Mouse (Mus musculus) CD4-positive helper T cell, adult 2 months (primary cell): Measurements from ENCODE around the gene Mrpl37.
A peak's percentile ranks its signal among the peaks of the same experiment; 100 is the strongest.
"Not testable (repeated sequence)": the region's sequence is repeated elsewhere in the genome, so short reads cannot be mapped to it uniquely, and the experiment has no call there.

Experiments used
- DNase-seq: peaks from one replicate; pipeline ENCODE4 v3.0.0-alpha.2; 2012; ENCODE audit warnings: low read depth, missing footprints, low spot score

Mrpl37 gene

DNA sequence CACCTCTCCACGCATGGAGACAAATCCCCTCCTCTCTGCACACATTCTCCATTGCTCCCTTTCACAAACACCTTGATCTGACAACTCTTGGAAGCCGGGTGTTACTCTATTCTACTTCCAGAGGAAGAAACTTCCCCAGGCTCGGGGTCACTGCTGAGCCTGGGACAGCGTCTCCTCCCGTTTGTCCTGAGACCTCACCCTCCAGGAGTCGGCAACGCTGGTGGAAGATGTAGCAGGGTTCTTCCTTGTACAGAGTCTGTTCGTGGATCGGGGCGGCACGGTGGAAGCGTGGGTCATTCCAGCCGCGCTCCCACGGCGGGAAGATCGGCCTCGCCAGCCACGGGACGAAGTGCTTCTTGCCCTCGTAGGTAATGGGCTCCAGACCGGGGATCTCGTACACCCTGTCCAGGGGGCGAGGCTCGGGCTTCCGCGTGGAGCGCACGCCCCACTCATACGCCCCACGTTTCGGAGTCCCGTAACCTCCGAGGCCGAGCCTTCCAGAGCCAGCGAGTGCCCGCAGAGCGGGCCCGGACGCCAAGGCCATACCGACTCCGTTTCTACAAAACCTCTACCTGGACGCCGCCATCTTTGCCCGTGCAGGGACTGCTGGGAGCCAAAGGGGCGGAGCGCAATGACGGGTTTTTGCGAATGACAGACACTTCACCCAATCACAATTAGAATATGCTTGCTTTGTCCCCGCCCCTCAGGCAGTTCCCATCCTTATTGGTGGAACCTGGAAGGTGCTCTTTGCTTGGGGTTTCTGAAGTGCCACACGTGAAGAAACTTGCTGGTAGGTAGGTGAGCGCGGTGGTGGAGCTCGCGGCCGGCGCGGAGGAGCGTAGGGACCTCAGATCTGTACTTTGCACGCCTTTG lies at the start of gene Mrpl37, which contains the start of gene Cyb5rl:
TSS of gene Mrpl37 (minus strand) at position 617 of the 873 bp plus-strand sequence.
TSS of gene Cyb5rl (plus strand) at position 737 of the 873 bp plus-strand sequence.
- peak; percentile 97 for DNase-seq

DNA sequence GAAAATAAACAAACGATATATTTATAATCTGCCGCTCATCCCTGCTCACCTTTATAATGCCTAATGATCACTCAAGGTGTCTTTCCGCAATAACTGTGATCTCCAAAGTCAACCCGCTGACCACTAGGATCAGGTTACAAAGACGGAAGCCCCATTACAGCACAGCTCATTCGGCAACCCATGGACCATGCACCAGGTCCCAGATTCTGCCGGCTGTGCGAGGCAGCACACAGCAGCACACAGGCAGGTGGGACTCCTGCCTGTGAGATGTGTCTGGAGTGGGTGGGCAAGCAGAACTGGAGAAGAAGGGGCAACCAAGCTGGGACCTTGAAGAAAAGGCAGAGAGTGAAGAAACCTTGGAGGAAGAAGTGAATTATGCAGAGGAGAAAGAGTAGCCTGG lies 47.6 kb upstream of the Mrpl37 start:
- DNase-seq = no peak

DNA sequence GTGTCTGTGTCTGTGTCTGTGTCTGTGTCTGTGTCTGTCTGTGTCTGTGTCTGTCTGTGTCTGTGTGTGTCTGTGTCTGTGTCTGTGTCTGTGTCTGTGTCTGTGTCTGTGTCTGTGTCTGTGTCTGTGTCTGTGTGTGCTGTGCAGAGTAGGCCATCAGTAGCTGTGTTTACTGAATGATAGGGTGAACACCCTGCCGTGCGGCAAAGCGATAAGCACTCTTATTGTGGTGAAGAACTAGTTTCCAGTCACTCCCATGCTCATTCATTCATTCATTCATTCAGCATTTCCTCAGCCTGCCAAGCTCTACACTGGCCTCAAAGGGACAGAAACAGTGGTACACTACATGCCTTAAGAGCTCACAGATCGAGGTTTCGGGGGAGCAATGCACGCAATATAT lies 42.5 kb upstream of the Mrpl37 start:
- not testable (repeated sequence) for DNase-seq

DNA sequence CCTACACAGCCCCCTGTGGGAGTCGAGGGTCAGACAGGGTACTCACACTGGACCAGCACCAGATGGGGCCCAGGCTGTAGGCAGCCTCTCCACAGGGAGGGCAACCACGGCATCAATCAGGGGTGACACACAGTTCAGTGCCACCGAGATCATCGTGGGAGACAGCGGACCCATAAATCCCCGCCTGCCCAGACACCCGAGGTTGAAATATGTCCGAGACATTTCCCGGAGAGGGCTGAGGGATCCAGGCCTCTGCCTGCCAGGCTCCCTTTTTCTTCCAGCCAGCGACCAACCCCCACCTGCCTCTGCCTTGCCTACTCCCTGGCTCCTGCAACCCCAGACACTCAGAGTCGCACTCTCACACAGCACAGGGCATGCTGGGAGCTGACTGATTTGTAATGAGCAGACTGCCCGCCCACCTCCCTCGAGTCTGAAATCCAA lies 41.6 kb upstream of the Mrpl37 start:
- no peak for DNase-seq

DNA sequence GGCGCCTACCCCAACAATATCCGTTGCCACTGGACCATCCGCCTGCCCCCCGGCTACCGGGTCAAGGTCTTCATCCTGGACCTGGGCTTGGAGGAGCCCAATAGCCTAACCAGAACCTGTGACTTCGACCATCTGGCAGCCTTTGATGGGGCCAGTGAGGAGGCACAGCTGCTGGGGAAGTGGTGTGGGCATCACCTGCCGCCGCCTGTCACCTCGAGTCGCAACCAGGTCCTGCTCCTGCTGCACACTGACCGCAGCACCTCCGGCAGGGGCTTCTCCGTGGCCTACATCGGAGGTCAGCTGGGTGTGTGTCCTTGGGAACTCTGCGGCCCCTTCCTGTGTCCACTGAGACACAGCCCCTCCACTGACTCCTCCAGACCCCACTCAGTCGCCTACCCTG lies 40.1 kb upstream of the Mrpl37 start:
- no peak for DNase-seq

DNA sequence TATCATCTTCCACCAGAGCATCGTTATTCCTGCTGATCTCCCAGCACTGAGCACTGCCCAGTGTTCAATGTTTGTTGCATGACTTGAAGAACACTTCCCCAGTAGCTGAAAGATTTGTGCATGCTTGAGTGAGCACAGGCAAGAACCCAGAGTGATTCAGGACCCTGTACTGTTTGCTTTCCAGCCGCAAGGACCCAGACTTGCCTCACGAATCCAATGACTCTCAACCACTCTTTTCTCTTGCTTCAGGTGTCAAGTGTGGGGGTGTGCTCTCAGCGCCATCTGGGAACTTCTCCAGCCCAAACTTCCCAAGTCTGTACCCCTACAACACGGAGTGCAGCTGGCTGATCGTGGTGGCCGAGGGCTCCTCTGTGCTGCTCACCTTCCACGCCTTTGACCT lies 35.6 kb upstream of the Mrpl37 start:
- DNase-seq = no peak

DNA sequence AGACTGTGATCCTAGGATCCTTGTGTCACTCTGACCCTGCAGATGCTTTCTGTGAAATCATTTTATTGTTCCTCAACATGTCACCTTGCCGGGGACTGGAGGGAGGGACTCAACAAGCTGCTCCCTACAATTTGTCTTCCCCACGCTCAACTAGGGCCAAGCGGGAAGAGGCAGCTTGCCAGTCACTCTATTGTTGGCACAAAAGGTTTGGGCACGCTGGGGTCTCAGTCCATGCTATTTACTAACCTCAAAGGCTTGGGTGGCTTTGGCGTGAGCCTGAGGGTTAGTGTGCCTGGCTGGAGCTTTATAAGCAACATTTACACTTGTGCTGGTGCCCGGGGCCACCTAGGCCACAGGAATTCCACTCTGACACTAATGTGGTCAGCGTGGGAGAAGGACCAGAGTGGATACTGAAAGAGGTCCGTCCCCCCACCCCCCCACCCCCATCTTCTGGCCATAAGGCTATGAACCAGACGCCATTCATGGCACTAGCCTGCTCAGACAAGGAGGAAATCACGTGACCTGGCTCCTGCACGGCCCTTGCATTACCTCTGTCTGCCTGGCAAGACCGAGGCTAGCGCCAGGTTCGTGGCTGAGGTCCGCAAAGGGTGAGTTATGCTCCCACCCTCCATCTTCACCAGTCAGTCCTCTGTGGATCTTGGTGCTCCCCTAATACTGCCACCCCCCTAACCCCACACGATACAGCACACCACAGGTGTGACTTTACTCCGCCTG lies 32.3 kb upstream of the Mrpl37 start:
- DNase-seq = no peak

DNA sequence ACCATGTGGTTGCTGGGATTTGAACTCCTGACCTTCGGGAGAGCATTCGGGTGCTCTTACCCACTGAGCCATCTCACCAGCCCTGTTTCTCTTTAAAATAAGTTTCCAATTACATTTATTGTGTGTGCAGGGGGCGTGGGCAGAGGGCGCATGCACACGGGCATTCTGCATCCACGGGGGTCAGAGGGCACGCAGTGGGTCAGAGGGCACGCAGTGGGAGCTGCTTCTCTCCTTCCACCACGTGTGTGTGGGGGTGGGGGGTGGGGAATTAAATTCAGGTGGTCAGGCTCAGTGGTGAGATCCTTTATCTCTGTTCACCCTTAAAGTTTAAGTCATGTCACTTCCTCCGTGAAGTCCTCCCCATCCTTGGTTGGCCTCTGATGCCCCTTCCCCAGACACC lies 31.7 kb upstream of the Mrpl37 start:
- DNase-seq = no peak

DNA sequence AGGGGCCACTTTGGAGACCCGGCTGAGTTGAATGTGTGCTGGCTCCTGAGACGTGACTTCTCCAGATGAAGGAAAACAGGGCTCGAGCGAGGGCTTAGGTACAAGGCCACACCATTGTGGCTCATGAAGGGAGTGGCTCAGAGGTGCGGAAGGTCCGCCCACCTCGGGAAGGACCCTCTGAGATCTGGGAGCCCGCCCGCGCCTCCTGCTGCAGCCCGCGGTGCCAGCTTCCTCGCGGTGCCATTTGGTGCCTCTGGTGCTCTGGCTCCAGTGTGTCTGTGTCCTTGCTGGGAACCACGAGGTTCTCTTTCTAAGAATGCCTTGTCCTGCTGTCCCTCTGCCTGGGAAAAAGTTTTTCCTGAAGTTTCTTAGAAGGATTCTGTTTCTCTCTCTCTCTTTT lies 31.2 kb upstream of the Mrpl37 start:
- DNase-seq = no peak

DNA sequence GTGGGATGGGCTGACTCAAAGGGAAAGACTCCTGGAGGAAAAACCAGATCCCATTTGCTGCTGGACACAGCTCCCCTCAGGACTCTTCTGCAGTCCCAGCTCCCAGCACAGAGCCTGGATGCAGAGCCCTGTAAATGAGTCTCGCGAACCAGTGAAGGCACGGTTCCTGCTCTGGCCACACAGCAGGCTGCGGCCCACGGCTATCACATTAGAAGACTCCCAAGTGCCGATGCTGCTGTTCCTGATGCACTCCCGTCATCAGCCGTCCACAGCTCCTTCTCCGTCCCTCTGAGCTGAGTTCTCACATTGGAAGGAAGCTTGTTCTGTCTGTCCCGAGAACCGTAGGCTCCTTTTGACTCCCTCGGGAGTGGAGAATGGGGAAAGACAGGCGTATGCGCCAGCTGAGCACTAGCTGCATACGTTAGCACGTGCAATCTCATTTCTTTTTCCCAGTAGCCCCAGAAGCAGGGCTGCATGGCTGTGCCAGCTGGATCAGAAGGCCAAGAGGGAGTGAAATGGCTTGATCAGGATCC lies 30.2 kb upstream of the Mrpl37 start, which contains the start of gene Cdcp2:
TSS of gene Cdcp2 (plus strand) at position 51 of the 533 bp plus-strand sequence.
- DNase-seq = no peak

DNA sequence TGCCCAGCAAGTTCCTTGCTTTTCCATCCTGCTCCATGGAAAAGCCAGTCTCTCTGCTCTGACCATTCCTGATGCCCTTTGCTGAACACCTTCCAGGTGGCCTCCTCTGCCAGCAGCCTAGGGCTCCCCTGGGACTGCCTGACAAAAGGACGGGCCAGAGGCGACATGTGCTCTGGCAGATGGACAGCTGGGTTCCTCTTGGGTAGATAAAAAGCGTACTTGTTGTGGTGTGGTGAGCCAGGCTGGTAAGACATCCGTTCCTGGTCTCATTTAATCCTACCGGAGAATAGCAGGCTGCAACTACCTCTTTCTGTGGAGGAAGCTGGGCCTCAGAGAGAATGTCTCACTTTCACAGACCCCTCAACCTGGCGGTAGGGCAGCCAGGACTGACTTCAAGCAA lies 29.4 kb upstream of the Mrpl37 start:
- no peak for DNase-seq

DNA sequence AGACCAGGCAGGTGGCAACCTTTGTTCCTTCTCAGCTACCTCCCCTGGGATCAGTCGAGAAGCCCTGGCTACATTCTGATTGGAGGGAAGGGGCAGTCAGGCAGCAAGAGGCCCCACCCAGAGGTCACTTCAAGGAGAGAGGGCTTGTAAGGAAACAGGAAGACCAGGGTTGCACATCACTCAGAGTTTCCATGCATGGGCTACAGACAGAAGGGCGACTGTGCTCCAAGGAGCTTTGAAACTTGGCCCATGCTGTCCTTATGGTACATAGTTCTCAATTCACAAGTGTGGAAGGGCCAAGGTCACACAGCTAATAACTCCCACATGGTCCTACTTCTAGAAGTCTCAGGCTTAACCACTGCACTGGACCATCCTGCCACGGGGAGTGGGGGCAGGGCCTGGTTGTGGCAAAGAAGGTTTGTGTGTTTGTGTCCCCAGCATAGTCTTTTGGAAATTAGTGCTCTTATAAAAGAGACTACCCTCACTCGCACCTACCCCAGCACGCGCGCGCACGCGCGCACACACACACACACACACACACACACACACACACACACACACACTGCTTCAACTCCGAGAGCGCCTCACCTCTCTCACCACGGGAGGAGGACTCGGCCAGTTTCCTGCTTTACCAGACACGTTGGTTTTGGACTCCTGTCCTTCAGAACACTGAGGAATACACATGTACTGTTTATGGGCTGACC lies 28.0 kb upstream of the Mrpl37 start:
- no peak for DNase-seq

DNA sequence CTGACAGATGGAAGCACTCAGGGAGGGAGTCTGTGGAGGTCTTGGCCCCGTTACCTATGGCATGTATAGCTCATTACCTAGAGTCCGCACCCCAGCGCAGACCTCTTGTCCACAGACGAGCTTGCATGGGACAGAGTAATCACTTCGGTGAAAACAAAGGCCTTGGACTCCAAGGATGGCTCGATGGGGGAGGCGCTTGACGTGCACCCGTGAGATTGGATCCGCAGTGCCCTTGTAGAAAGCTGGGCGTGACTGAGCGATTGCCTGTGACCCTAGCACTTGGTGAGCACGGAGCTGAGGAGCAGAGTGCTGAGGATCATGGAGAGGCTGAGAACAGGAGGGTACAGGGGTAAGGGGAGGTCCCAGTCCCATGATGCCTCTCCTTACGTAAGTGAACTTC lies 25.0 kb upstream of the Mrpl37 start:
- DNase-seq = no peak

DNA sequence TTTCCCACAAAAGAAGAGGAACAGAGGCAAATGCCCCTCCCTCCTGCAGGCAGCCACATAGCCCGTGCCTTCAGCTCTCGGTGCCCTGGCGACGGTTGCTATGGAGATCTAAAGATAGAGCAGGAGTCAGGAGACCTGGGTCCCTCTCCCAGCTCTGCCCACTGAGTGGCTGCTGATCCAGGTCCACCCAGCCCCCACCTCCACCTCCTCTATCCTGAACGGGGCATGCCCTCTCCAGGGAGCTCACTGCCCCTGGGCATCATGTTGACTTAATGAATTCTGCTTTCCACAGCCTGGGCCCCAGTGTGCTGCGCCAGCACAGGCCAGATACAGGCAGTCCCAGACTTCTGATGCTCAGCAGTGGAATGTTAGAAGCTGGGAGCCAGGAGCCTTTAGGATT lies 18.2 kb upstream of the Mrpl37 start:
- DNase-seq = no peak

DNA sequence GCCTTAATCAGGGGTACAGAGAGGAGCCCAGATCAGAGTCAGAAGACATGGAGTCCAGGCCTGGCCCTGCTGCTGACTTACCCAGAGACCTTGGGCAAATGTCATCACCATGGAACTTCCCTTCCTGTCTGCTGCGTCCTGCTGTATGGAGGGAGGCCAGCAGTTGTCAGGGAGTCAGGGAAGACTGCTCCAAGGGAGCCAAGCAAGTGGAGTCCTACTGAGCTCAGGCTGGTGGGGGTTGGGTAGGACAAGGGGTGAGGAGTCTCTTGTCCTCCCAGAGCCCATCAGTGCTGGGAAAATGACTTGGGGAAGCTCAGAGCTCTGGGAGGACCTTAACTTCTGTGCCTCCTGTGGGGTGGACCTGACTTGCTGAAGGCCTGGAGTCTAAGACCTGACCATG lies 17.7 kb upstream of the Mrpl37 start:
- DNase-seq = no peak

DNA sequence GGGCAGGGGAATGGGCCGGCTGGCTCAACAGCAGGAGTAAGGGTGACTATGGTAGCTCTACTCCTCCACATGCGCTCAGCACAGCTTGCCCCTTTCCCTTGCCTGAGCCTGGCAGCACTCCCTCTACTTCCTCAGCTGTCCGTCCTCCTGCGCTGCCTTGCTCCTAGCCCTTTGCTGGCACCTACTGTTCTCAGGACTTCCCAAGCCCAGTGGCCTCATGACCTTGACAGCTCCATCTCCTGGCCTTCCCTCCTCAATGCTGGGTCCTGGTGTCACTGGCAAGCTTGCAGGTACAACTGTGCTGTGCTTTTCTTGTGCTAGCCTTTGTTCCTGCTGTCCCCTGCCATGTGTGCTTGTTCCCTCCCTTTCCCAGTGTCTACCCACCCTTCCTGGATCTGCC lies 16.5 kb upstream of the Mrpl37 start:
- DNase-seq = no peak

DNA sequence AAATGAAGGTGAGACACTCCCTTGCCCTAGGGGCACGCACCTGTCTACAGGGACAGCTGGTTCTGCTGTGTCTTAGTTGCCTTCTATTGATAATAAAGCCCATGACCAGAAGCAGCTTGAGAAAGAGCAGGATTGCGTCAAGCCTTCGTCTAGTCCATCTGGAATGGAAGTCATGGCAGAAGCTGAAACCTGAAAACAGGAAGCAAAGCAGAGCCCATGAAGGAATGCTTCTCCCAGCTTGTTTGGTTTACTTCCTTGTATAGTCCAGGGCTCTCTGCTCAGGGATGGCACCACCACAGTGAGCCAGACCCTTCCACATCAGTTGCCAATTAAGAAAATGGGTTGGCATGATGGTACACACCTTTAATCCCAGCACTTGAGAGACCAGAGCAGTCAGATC lies 15.5 kb upstream of the Mrpl37 start:
- DNase-seq = no peak

DNA sequence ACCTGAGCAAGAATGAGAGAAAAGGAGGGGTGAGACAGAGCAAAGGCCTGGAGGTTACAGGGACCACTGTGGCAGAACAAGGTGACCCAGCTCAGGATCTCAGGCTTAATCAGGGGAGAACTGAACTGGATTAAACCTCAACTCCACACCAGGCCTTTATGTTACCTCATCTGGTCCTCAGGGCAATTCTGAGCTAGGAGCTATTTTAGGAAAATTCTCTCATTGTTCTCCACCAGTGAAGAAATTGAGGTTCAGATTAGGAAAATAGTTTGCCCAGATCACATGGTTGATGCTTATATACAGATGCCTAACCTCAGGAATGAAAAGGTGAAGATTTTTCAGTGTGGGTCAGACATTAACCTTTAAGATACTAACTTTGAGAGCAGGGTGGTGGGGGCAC lies 13.0 kb upstream of the Mrpl37 start:
- no peak for DNase-seq

DNA sequence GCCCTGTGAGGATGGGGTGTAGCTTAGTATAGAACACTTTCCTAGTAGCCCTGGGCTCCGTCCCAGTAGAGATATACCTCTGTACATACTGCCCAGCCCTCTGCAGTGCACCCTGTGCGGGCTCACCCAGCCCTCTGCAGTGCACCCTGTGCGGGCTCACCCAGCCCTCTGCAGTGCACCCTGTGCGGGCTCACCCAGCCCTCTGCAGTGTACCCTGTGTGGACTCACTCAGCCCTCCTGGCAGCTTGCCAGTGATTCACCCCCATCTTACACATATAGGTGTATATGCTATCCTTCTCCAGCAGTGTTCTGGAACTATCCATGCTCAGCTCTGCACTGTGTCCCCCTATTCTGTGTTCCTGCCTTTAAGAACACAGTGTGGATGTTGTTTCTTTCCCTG lies 12.2 kb upstream of the Mrpl37 start:
- no peak for DNase-seq

DNA sequence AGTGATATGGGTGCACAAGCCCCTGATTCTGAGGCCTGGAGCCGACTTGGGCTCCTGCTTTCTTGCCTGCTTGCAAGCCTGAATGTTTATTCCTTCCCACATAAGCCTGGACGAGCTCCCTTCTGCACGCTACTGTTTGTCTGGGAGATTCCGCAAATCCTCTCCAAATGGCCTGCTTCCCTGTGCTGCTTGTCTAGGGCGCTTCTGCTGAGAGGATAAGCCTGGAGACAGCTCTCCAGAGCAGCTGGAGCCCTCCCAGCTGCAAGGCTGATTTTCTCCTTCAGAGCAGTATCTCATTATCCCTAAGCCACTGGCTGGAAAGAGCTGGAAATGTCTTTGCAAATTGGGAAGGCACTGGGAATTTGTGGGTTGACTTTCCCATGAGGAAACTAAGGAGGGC lies 8.8 kb upstream of the Mrpl37 start:
- DNase-seq = no peak

DNA sequence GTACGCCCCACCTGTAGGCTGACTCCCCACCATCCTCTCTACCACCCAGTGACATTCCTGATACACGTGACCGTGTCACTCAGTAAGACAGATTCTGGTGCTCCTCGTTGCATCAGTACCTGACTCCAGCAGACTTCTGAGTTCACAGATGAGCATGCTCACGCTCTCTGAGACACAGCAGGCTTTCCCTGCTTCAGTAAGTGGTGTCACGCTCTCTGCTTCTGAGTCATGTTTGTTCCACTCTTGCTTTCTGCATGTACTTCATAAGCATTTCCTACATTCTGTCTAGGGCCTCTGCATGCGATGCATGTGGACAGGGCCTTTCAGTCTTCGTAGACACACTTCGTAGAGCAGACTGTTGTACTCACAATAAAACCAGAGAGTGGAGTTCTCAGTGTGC lies 5.7 kb upstream of the Mrpl37 start:
- no peak for DNase-seq
